Mouse (Mus musculus): ENCODE results near the gene Epas1.

DNA sequence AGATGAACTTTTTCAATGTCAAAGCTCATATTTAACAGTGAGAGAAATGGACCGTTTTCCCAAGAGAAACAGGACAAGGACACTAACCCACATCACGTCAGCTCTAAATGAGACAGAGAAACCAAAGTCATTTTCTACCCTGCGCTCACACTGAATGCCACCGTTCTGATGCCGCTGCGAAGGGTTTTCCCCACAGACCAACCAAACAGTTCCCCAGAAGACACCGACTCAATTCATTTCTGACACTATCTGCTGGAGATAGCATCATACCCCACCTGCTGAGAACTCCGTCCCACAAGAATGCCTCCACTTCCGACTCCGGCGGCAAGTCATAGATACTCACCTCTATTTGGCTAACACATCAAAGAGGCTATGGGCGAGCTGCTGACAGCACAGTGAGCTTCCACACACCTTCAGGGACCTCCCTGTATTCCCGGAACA lies 99.1 kb downstream of the Epas1 start:
- TF ChIP-seq CTCF (IDR thresholded peaks at IDR 0.05; ENCODE audit: control insufficient read depth, insufficient read depth, low read length), result no peak
- TF ChIP-seq POLR2A (IDR thresholded peaks at IDR 0.05; ENCODE audit: borderline replicate concordance, control insufficient read depth, low read depth, low read length), result no peak

All from bone marrow, adult 2 months (tissue).